Mouse (Mus musculus): Measurements from ENCODE around the gene Gapvd1.

GRCm38 (mm10) chr2:34668440-34669191 is 86.4 kb downstream of the Gapvd1 start:
- no peak for TF ChIP-seq CTCF (IDR thresholded peaks at IDR 0.05)
- no peak for TF ChIP-seq POLR2A (IDR thresholded peaks at IDR 0.05; ENCODE audit: insufficient read depth, low read depth, low read length)

All from heart, adult 2 months (tissue).